Mouse (Mus musculus): ENCODE results near the gene Bcl2l14.

DNA sequence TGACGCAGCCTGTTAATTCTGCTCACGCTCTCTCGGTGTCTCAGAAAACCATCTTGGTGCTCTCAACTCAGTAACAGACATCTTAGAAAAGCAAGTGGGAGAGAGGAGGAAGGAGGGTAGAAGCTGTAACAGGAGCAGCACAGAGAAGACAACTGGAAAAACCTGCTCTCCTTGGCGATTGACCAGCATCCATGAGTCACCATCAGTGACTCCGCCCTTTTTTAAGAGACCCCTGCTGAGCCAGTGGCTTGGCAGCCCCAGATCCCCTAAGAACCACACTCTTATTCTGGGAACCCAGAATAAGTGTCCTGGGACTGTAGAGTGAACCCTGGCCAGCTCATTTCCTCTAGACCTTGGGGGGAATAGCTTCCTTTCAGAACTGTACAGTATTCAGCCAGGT lies 11.1 kb downstream of the Bcl2l14 start:
- TF ChIP-seq CTCF (IDR thresholded peaks at IDR 0.05; ENCODE audit: borderline replicate concordance, control insufficient read depth, extremely low read depth, insufficient read depth, low read length, poor library complexity) (no peak), POLR2A (IDR thresholded peaks at IDR 0.05; ENCODE audit: control insufficient read depth, extremely low read depth, insufficient read depth, low read length, poor library complexity) (no peak)
